Mouse (Mus musculus) lung, postnatal 0 days (tissue): Measurements from ENCODE around the gene Eif2b1.
A peak's percentile ranks its signal among the peaks of the same experiment; 100 is the strongest.

Experiments used
- CTCF ChIP-seq: IDR thresholded peaks from 2 replicates; pipeline ENCODE4 v1.5.1; 2016; ENCODE audit warnings: antibody characterized with exemption, mild to moderate bottlenecking
- EP300 ChIP-seq: IDR thresholded peaks from 2 replicates; pipeline ENCODE4 v1.6.1; 2016; ENCODE audit warnings: antibody characterized with exemption, mild to moderate bottlenecking, control low read depth

DNA sequence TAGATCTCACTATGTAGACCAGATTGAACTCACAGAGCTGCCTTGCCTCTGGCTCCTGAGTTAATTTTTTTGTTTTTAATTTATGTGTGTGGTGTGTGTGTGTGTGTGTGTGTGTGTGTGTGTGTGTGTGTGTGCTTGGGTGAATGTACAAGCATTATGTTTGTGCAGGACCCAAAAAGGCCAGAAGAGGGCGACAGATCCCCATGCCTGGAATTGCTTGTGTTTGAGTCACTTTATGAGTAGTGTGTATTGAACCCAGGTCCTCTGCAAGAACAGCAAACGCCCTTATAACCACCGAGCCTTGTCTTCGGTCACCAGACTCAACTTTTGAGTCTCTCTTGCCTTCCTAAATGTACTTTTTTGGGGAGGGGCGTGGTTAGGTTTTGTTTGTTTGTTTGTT lies 23.4 kb upstream of the Eif2b1 start:
- TF ChIP-seq EP300 (no peak), CTCF (peak; percentile 67)
